Mouse (Mus musculus): ENCODE measurements around the gene Ecel1.
A peak's percentile ranks its signal among the peaks of the same experiment; 100 is the strongest.

Gene Ecel1

GRCm38 (mm10) chr1:87156199-87156587 lies at the start of gene Ecel1:
Ecel1 (minus strand) TSS chr1:87156521.
- DNase-seq (ENCODE audit: low read depth, low spot score): no peak

GRCm38 (mm10) chr1:87205502-87205901 lies 49.2 kb upstream of the Ecel1 start:
- DNase-seq (ENCODE audit: low read depth, low spot score): no peak

DNA sequence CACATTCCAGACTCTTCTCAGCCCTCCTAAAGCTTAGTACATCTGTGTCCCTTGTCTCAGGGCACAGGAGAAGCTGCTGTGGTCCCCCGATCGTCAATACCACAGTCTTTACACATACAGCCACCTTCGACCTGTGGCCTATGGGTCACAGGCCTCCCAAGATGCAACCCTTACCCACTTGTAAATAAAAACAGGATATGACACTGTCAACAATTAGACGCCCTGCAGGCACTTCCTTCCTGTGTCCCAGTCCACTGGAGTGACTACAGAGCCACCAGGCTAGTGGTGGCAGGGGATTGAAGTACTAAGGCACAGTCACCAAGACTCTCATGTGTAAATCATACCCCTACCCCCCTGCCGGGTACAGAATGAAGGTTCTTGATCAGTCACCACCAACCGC lies 48.7 kb upstream of the Ecel1 start:
- DNase-seq (ENCODE audit: low read depth, low spot score): no peak

DNA sequence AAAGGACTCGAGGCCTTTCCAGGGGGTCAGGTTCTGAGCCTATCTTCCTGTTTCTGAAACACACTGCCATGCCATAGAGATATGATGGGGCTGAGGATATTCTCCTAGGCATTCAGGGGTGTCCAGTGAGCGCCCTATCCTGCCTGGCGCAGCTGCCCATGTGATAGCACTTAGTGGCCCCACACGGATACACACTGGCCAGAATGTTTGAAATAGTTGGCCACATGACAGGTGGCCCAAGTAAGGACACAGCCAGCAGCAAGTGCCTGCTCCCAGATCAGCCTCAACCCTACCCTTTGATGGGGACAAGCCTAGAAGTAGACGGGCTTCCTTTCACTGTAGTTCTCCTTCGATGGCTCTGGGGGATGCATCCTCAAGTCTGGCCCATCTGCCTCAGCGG lies 48.1 kb upstream of the Ecel1 start, which contains the start of gene Chrng:
Chrng (plus strand) TSS at position 193 of the 400 bp plus-strand sequence.
- DNase-seq (ENCODE audit: low read depth, low spot score): no peak

DNA sequence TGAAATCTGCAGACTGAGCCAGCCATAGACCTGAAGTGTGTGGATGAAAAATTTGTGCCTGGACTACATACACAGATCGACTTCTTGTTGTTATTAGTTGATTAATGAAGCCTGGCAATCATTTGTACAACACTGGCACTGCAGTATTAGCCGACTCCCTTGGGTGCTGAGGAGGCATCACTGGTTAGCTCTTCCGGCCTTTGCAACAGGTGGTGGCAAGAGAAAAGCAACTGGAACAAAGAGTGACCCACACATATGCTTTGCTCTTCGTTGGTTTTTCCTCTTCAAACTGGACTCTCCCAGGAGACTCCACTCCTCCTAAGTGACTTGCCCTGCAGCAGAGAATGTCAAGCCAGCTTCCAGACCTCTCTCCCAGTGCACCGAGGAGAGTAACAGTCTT lies 47.5 kb upstream of the Ecel1 start:
- DNase-seq (ENCODE audit: low read depth, low spot score): no peak

DNA sequence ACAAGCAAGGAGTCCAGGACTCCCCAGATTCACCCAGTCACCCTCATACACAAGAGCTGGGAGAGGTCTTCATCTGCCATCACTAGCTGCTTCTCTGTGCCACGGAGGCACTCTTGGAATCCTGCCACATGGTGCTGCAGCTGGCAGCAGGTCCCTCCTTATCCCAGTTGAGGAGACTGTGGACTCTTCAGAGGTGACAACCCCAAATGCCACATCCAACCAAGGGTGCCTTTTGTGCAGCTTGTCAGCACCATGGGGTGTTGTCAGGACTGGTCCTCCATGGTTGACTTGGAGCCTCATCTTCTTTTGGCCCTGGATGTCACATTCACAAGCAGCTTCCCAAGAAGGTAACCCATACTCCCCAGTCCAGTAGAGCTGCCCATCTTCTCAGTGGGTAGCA lies 45.5 kb upstream of the Ecel1 start:
- no peak for DNase-seq (ENCODE audit: low read depth, low spot score)

DNA sequence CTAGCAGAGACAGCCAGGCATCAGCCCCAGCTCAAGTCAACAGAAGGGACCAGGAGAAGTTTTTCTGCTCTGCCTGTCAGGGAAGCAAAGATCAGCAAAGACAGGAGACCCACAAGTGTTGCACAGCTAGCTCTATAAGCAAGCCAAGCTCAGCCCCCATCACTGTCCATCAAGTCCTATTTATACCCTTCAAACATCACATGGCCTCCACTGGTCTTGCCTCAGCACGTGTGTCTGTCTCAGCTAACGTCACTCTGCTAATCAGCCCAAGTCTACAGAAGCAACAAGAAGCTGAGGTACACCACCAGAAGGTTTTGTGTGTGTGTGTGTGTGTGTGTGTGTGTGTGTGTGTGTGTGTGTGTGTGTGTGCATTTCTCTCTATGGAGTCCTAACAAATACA lies 44.5 kb upstream of the Ecel1 start:
- no peak for DNase-seq (ENCODE audit: low read depth, low spot score)

GRCm38 (mm10) chr1:87198119-87199065 lies 42.1 kb upstream of the Ecel1 start:
- DNase-seq (ENCODE audit: low read depth, low spot score): no peak

DNA sequence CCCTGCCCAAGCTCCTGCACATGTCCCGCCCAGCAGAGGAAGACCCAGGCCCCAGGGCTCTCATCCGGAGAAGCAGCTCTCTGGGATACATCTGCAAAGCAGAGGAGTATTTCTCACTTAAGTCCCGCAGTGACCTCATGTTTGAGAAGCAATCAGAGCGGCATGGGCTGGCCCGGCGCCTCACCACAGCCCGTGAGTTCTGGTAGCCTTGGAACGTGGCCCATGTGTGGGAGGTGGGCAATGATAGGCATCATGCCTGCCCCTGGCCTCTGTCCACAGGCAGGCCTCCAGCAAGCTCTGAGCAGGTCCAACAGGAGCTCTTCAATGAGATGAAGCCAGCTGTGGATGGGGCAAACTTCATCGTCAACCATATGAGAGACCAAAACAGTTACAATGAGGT lies 41.0 kb upstream of the Ecel1 start:
- DNase-seq (ENCODE audit: low read depth, low spot score): no peak

GRCm38 (mm10) chr1:87190429-87190828 lies 34.1 kb upstream of the Ecel1 start, which contains the start of gene Chrnd:
Chrnd (plus strand) TSS chr1:87190607.
- no peak for DNase-seq (ENCODE audit: low read depth, low spot score)

- DNase-seq (ENCODE audit: low read depth, low spot score): peak; percentile 84
These were observed 30.7 kb upstream of the Ecel1 start for GRCm38 (mm10) chr1:87187037-87187355.

DNA sequence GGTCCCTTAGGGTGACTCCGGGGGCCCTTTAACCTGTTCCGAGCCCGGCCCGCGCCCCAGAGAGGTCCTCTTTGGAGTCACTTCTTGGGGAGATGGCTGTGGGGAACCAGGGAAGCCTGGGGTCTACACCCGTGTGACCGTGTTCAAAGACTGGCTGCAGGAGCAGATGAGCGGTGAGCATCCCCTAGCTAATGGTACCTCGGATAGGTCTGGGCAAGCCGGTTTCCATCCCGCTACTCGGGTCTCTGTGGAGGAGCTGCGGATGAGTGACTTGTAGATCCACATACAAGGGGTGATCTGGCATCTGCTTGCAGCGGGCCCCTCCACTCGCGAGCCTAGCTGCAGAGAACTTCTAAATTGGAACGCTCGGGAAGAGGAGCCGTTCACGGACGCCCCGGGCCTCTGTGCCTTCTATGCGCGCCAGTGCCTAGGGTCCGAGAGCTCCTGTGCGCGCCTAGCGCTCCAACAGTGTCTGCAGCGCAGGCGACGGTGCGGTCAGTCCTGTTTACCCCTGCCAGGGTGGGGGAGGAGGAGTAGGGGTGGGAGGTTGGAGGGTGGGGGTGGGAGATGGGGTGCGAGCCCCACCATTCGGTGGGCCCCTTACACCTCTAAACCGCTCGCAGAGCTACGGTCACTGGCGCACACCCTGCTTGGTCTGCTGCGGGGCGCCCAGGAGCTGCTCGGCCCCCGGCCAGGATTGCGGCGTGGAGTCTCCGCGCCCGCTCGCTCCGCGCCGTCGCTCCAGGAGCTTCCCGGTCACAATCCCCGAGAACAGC lies 30.1 kb upstream of the Ecel1 start:
- DNase-seq (ENCODE audit: low read depth, low spot score): no peak

DNA sequence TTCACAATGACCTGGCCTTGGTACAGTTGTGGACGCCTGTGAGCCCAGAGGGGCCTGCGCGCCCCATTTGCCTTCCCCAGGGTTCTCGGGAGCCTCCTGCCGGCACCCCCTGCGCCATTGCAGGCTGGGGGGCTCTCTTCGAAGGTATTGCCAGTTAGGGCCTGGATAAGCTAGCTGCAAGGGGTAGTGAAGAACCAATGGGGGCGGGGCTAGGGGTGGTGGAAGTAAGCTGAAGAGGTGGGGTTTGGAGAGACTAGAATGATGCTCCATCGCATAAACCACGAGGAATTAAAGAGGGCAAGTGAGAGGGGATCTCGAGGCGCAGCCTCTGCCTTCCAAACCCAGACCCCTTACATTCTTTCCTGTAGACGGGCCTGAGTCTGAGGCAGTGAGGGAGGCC lies 29.2 kb upstream of the Ecel1 start:
- DNase-seq (ENCODE audit: low read depth, low spot score): no peak

DNA sequence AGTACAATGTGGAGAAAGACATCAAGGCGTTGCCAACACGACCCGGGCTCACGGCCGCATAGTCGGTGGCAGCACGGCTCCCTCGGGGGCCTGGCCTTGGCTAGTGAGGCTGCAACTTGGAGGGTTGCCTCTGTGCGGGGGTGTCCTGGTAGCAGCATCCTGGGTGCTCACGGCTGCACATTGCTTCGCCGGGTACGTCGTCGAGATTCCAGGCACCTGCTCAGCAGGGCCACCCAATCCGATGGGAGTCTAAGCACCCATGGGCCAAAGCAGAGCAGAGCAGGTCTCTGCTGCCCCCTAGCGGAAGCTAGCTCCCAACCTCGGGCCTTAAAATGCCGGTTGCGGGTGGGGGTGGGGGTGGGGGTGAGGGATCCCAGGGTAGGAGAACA lies 28.4 kb upstream of the Ecel1 start:
- peak; percentile 53 for DNase-seq (ENCODE audit: low read depth, low spot score)

- no peak for DNase-seq (ENCODE audit: low read depth, low spot score)
These were observed 27.9 kb upstream of the Ecel1 start for GRCm38 (mm10) chr1:87183998-87184750.

- DNase-seq (ENCODE audit: low read depth, low spot score): no peak
These were observed 26.7 kb upstream of the Ecel1 start, which contains the start of gene Prss56 for GRCm38 (mm10) chr1:87183013-87183412. Prss56 (plus strand) TSS chr1:87183313.

DNA sequence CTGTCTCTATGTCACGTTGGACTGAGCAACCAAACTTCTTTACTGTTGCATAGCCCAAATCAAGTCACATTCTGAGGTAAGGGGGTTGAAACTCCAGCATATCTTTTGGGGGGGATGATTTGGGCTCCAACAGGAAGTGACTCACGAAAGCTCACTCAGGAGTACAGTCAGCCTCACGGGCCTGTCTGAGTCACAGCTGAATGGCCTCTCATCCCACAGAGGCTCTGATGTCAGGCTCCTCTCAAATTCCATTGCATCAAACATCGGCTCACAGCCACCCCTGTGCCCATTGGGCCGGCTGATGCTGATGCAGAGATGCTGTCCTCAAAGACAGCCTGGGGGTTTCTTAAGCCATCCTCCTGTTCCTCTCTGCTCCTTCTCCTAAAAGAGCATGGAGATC lies 24.6 kb upstream of the Ecel1 start:
- DNase-seq (ENCODE audit: low read depth, low spot score): no peak

- DNase-seq (ENCODE audit: low read depth, low spot score): peak; percentile 57
These were observed 19.6 kb upstream of the Ecel1 start for GRCm38 (mm10) chr1:87175852-87176292.

GRCm38 (mm10) chr1:87174006-87174955 lies 18.0 kb upstream of the Ecel1 start:
- peak; percentile 80 for DNase-seq (ENCODE audit: low read depth, low spot score)

DNA sequence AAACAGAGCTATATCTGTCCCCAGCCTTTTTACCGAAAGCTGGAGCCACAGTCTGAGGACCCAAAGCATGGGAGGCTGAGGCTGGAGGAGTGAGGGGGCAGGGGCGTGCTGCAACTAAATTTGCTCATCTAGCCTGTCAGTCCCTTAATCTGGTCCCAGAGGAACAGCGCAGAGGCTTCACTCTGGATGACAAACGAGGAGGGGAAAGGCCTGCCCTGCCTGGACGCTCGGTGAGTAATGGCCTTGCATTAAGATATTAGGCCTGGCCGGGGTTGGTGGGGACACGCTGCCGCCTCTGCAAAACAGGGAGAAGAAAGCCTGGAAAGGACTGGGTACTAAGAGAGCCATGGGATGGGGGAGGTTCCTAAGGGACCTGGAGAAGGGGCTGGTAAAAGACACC lies 16.0 kb upstream of the Ecel1 start:
- DNase-seq (ENCODE audit: low read depth, low spot score): no peak

DNA sequence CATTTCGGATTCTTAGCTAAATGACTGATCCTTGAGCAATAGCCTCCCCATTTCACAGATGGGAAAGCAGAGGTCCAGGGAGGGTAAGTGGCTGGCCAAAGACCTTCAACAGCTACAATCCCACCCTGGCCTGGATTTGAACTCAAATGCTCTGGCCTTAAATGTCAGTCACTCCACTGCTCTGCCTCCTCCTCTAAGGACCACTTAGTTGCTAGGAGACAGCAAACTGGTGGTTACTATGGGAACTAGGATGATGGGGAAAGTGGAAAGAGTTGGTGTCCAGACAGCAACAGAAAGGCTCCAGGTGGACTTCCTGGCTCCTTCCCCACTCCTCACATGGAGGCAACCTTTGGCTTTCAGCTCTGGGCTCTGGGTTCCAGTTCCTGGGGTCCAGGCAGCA lies 15.0 kb upstream of the Ecel1 start:
- no peak for DNase-seq (ENCODE audit: low read depth, low spot score)
